Mouse (Mus musculus) forebrain, embryonic 15.5 days (tissue): ENCODE measurements around the gene Ipmk. TPM values are rescaled to one million over a fixed set of nuclear protein-coding genes. Genes with fewer than 3 reads are reported as not detected.
"Not testable (repeated sequence)": the region's sequence is repeated elsewhere in the genome, so short reads cannot be mapped to it uniquely, and the experiment has no call there.

Experiments used
- ATAC-seq: fragments of 200-750 bp; cut with Nextera tagmentation; replicated peaks from 2 replicates; pipeline ENCODE4 v1.8.0; 2017; ENCODE audit warnings: mild to moderate bottlenecking, moderate TSS enrichment, moderate library complexity
- H3K27ac ChIP-seq: fragments of 300-500 bp; sonication (generic); replicated peaks from 2 replicates; pipeline ENCODE4 v1.5.1; 2015; ENCODE audit warnings: mild to moderate bottlenecking, inconsistent platforms
- H3K27me3 ChIP-seq: fragments of 300-500 bp; sonication (generic); 2 replicates; pipeline ENCODE4 v1.6.1; 2015; ENCODE audit warnings: inconsistent platforms
- H3K36me3 ChIP-seq: fragments of 300-500 bp; sonication (generic); 2 replicates; pipeline ENCODE4 v1.6.1; 2015; ENCODE audit warnings: mild to moderate bottlenecking, inconsistent platforms
- H3K4me1 ChIP-seq: fragments of 300-500 bp; sonication (generic); 2 replicates; pipeline ENCODE4 v1.6.1; 2015; ENCODE audit warnings: inconsistent platforms
- H3K4me2 ChIP-seq: fragments of 300-500 bp; sonication (generic); replicated peaks from 2 replicates; pipeline ENCODE4 v1.6.1; 2015; ENCODE audit warnings: mild to moderate bottlenecking, inconsistent platforms
- H3K4me3 ChIP-seq: fragments of 300-500 bp; sonication (generic); 2 replicates; pipeline ENCODE4 v1.5.1; 2015; ENCODE audit warnings: mild to moderate bottlenecking, inconsistent platforms
- H3K9ac ChIP-seq: fragments of 300-500 bp; sonication (generic); replicated peaks from 2 replicates; pipeline ENCODE4 v1.6.1; 2015; ENCODE audit warnings: mild to moderate bottlenecking, inconsistent platforms
- H3K9me3 ChIP-seq: fragments of 300-500 bp; sonication (generic); 2 replicates; pipeline ENCODE4 v1.6.1; 2016; ENCODE audit warnings: inconsistent platforms
- WGBS: fragments of 180-500 bp; shearing (Covaris S2); methylation state at CpG from one replicate; pipeline ENCODE4 v1.1.7; 2015; ENCODE audit warnings: mixed read lengths; 5-methylcytosine and 5-hydroxymethylcytosine counted together
- polyA plus RNA-seq: library from polyadenylated mRNA; unstranded; fragments of >200 nt; fragmentation: Nextera tagmentation; extraction: Ambion mirVana; gene quantifications from 2 replicates; pipeline ENCODE4 v1.2.1, GENCODE M21; 2015

Ipmk gene
- polyA plus RNA-seq, 1 experiment from 2014 or later = 19.0 TPM

- not testable (repeated sequence) for H3K4me2 ChIP-seq, H3K27me3 ChIP-seq, ATAC-seq, H3K4me1 ChIP-seq, H3K9ac ChIP-seq, H3K4me3 ChIP-seq, H3K36me3 ChIP-seq, H3K27ac ChIP-seq, H3K9me3 ChIP-seq
- WGBS = 93% methylated on average over 13 of the region's 13 CpGs
These were observed 114.8 kb downstream of the Ipmk start for GRCm38 (mm10) chr10:71462371-71462770.

- WGBS = 94% methylated on average over 6 of the region's 6 CpGs
These were observed 116.9 kb downstream of the Ipmk start for GRCm38 (mm10) chr10:71464417-71464816.

GRCm38 (mm10) chr10:71468315-71468714, 120.8 kb downstream of the Ipmk start:
- ATAC-seq = no peak
- Histone ChIP-seq H3K27ac (no peak overlapping the region), H3K4me1 (peaks cover 10% of the 10 kb centered on the region), H3K36me3 (no peaks in the 10 kb centered on the region), H3K27me3 (no peaks in the 10 kb centered on the region), H3K9me3 (no peaks in the 10 kb centered on the region), H3K4me3 (no peak overlapping the region), H3K9ac (no peak overlapping the region), H3K4me2 (no peak overlapping the region)
- WGBS = 92% methylated on average over 3 of the region's 3 CpGs

More at GRCm38 (mm10) chr10:71464417-71464816, 116.9 kb downstream of the Ipmk start:
- no peak overlapping the region for H3K27ac ChIP-seq
- no peaks in the 10 kb centered on the region for H3K36me3 ChIP-seq
- H3K27me3 ChIP-seq = no peaks in the 10 kb centered on the region
- no peaks in the 10 kb centered on the region for H3K9me3 ChIP-seq
- H3K4me2 ChIP-seq = no peak overlapping the region
- H3K4me3 ChIP-seq = no peak overlapping the region
- H3K4me1 ChIP-seq = peaks cover 3% of the 10 kb centered on the region; the same call in 1 of the 2 replicates
- no peak overlapping the region for H3K9ac ChIP-seq
- no peak for ATAC-seq

- no peaks in the 10 kb centered on the region for H3K36me3 ChIP-seq
- WGBS = 40% methylated on average over 13 of the region's 13 CpGs
- H3K9ac ChIP-seq = no peak overlapping the region
- H3K27ac ChIP-seq = no peak overlapping the region
- H3K4me3 ChIP-seq = no peak overlapping the region
- H3K4me1 ChIP-seq = peaks cover 10% of the 10 kb centered on the region
- H3K27me3 ChIP-seq = no peaks in the 10 kb centered on the region
- no peaks in the 10 kb centered on the region for H3K9me3 ChIP-seq
- H3K4me2 ChIP-seq = 0 out of 2 replicates have a peak overlapping the region, but pooled peaks have one; percentile 6
- peak; percentile 79 for ATAC-seq
These were observed 122.2 kb downstream of the Ipmk start for GRCm38 (mm10) chr10:71469751-71470150.

- no peak overlapping the region for H3K4me2 ChIP-seq
These were observed 124.5 kb downstream of the Ipmk start for GRCm38 (mm10) chr10:71472033-71472432.

GRCm38 (mm10) chr10:71473590-71473989, 126.0 kb downstream of the Ipmk start:
- H3K9ac ChIP-seq = no peak overlapping the region
- no peak overlapping the region for H3K4me3 ChIP-seq
- no peaks in the 10 kb centered on the region for H3K9me3 ChIP-seq
- H3K27ac ChIP-seq = no peak overlapping the region
- no peaks in the 10 kb centered on the region for H3K36me3 ChIP-seq
- 63% methylated on average over 13 of the region's 13 CpGs for WGBS
- peaks cover 33% of the 10 kb centered on the region for H3K4me1 ChIP-seq
- no peak for ATAC-seq
- H3K27me3 ChIP-seq = no peaks in the 10 kb centered on the region
- H3K4me2 ChIP-seq = no peak overlapping the region

More at GRCm38 (mm10) chr10:71472033-71472432, 124.5 kb downstream of the Ipmk start:
- no peak overlapping the region for H3K27ac ChIP-seq
- no peak for ATAC-seq
- H3K9me3 ChIP-seq = no peaks in the 10 kb centered on the region
- WGBS = 90% methylated on average over 6 of the region's 6 CpGs
- no peaks in the 10 kb centered on the region for H3K36me3 ChIP-seq
- H3K27me3 ChIP-seq = no peaks in the 10 kb centered on the region
- no peak overlapping the region for H3K4me3 ChIP-seq
- peaks cover 17% of the 10 kb centered on the region for H3K4me1 ChIP-seq
- no peak overlapping the region for H3K9ac ChIP-seq

- H3K27me3 ChIP-seq = no peaks in the 10 kb centered on the region
- H3K4me3 ChIP-seq = no peak overlapping the region
- no peak overlapping the region for H3K9ac ChIP-seq
- peak; percentile 82 for ATAC-seq
- no peak overlapping the region for H3K4me2 ChIP-seq
- H3K36me3 ChIP-seq = no peaks in the 10 kb centered on the region
- H3K27ac ChIP-seq = peak overlapping the region; percentile 38
- H3K4me1 ChIP-seq = peaks cover 23% of the 10 kb centered on the region
- WGBS = 49% methylated on average over 8 of the region's 8 CpGs
- H3K9me3 ChIP-seq = no peaks in the 10 kb centered on the region
These were observed 129.0 kb downstream of the Ipmk start for GRCm38 (mm10) chr10:71476471-71477080.

- Histone ChIP-seq H3K27me3 (no peaks in the 10 kb centered on the region), H3K4me3 (no peak overlapping the region), H3K9me3 (no peaks in the 10 kb centered on the region), H3K36me3 (no peaks in the 10 kb centered on the region), H3K4me1 (peaks cover 23% of the 10 kb centered on the region), H3K9ac (no peak overlapping the region), H3K27ac (peak overlapping the region; percentile 38), H3K4me2 (no peak overlapping the region)
- 65% methylated on average over 4 of the region's 4 CpGs for WGBS
- ATAC-seq = no peak
These were observed 129.6 kb downstream of the Ipmk start for GRCm38 (mm10) chr10:71477147-71477546.

GRCm38 (mm10) chr10:71479700-71480325, 132.2 kb downstream of the Ipmk start:
- WGBS = 9% methylated on average over 8 of the region's 8 CpGs

More at GRCm38 (mm10) chr10:71479700-71480325, 132.2 kb downstream of the Ipmk start:
- no peak overlapping the region for H3K4me3 ChIP-seq
- H3K9me3 ChIP-seq = no peaks in the 10 kb centered on the region
- H3K4me1 ChIP-seq = peaks cover 23% of the 10 kb centered on the region
- no peaks in the 10 kb centered on the region for H3K36me3 ChIP-seq
- 0 out of 2 replicates have a peak, but pooled peaks have one; percentile 32 for ATAC-seq
- H3K27ac ChIP-seq = no peak overlapping the region
- H3K9ac ChIP-seq = no peak overlapping the region
- H3K4me2 ChIP-seq = no peak overlapping the region
- H3K27me3 ChIP-seq = no peaks in the 10 kb centered on the region

Other genes starting within 250 kb of the Ipmk start
- gene Bicc1, start 188.1 kb upstream of the Ipmk start, polyA plus RNA-seq = 3.0 and 3.7 TPM in 2 replicates
- gene Tfam, start 109.5 kb upstream of the Ipmk start, polyA plus RNA-seq = 61.2 and 63.2 TPM in 2 replicates
- 173 and 175 TPM in 2 replicates for gene Ube2d1, start 62.5 kb upstream of the Ipmk start, polyA plus RNA-seq
- 239 and 247 TPM in 2 replicates for gene Cisd1, start 2.8 kb upstream of the Ipmk start, polyA plus RNA-seq